Mouse (Mus musculus) heart, embryonic 14.5 days (tissue): ENCODE results near the gene Zbtb12. TPM values are rescaled to one million over a fixed set of nuclear protein-coding genes. Genes with fewer than 3 reads are reported as not detected.
A peak's percentile ranks its signal among the peaks of the same experiment; 100 is the strongest.

Experiments
- ATAC-seq: fragments of 200-750 bp; cut with Nextera tagmentation; 2 replicates; pipeline ENCODE4 v1.8.0; 2017; ENCODE audit warnings: low read depth, moderate TSS enrichment; ENCODE audit not compliant: insufficient number of reproducible peaks, insufficient read depth, low FRiP score
- H3K27ac ChIP-seq, 2 experiments: fragments of 200-500 bp in 1 of 2; fragments of 300-500 bp in 1 of 2; sonication (generic) in 1 of 2; replicated peaks in 1 of 2; 2 replicates each; pipeline ENCODE4 v1.5.1; 2012 to 2014; ENCODE audit warnings: low read depth in 2 of 2, low read length in 2 of 2, control low read depth in 1 of 2, mild to moderate bottlenecking in 1 of 2, mixed read lengths in 1 of 2; ENCODE audit not compliant: control insufficient read depth in 1 of 2, insufficient read depth in 1 of 2
- H3K27me3 ChIP-seq: fragments of 300-500 bp; sonication (generic); 2 replicates; pipeline ENCODE4 v1.6.1; 2014; ENCODE audit warnings: mild to moderate bottlenecking, low read length, control low read depth; ENCODE audit not compliant: control insufficient read depth, insufficient read depth
- H3K36me3 ChIP-seq: fragments of 300-500 bp; sonication (generic); 2 replicates; pipeline ENCODE4 v1.6.1; 2014; ENCODE audit warnings: mild to moderate bottlenecking, control low read depth, low read length, mixed read lengths; ENCODE audit not compliant: control insufficient read depth, insufficient read depth
- H3K4me1 ChIP-seq, 2 experiments: fragments of 200-500 bp in 1 of 2; fragments of 300-500 bp in 1 of 2; sonication (generic) in 1 of 2; 2 replicates each; pipeline ENCODE4 v1.6.1; 2012 to 2014; ENCODE audit warnings: low read length in 2 of 2, control low read depth in 1 of 2, mixed read lengths in 1 of 2; ENCODE audit not compliant: control insufficient read depth in 2 of 2, insufficient read depth in 2 of 2
- H3K4me2 ChIP-seq: fragments of 300-500 bp; sonication (generic); 2 replicates; pipeline ENCODE4 v1.6.1; 2014; ENCODE audit warnings: mild to moderate bottlenecking, low read length
- H3K4me3 ChIP-seq, 2 experiments: fragments of 200-500 bp in 1 of 2; fragments of 300-500 bp in 1 of 2; sonication (generic) in 1 of 2; 2 replicates each; pipeline ENCODE4 v1.5.1; 2012 to 2014; ENCODE audit warnings: low read length in 2 of 2, mild to moderate bottlenecking in 2 of 2, control low read depth in 1 of 2, low read depth in 1 of 2, moderate library complexity in 1 of 2; ENCODE audit not compliant: control insufficient read depth in 1 of 2, insufficient read depth in 1 of 2
- H3K9ac ChIP-seq: fragments of 300-500 bp; sonication (generic); 2 replicates; pipeline ENCODE4 v1.6.1; 2014; ENCODE audit warnings: mild to moderate bottlenecking, low read length
- H3K9me3 ChIP-seq: fragments of 300-500 bp; sonication (generic); 2 replicates; pipeline ENCODE4 v1.6.1; 2016; ENCODE audit warnings: low read length, control low read depth; ENCODE audit not compliant: control insufficient read depth
- WGBS: fragments of 180-500 bp; shearing (Covaris S2); extraction: QIAGEN DNeasy Blood & Tissue Kit; methylation state at CpG from one replicate; pipeline ENCODE4 v1.1.7; 2014; 5-methylcytosine and 5-hydroxymethylcytosine counted together
- polyA plus RNA-seq: library from polyadenylated mRNA; unstranded; fragments of >200 nt; fragmentation: Nextera tagmentation; extraction: Ambion mirVana; gene quantifications from 2 replicates; pipeline ENCODE4 v1.2.1, GENCODE M21; 2014

Zbtb12 gene
- polyA plus RNA-seq, 1 experiment from 2014 or later, result 0.53 TPM

GRCm38 (mm10) chr17:34902895-34903294, 23.6 kb downstream of the Zbtb12 start:
- WGBS, result 93% methylated on average over 9 of the region's 9 CpGs
- H3K9ac ChIP-seq, result no peak overlapping the region

GRCm38 (mm10) chr17:34910982-34911381, 31.7 kb downstream of the Zbtb12 start:
- H3K4me1 ChIP-seq, result peaks cover 3 to 4% of the 10 kb centered on the region in 2 experiments; a peak in 1 of 4 replicates
- WGBS, result 89% methylated on average over 10 of the region's 10 CpGs
- no peaks in the 10 kb centered on the region for H3K27me3 ChIP-seq
- H3K36me3 ChIP-seq, result peaks cover 81% of the 10 kb centered on the region
- no peak overlapping the region for H3K9ac ChIP-seq
- no peaks in the 10 kb centered on the region for H3K9me3 ChIP-seq
- H3K27ac ChIP-seq, result no peak overlapping the region
- H3K4me3 ChIP-seq, result no peak overlapping the region
- no peak overlapping the region for H3K4me2 ChIP-seq
- no peak for ATAC-seq

More at GRCm38 (mm10) chr17:34902895-34903294, 23.6 kb downstream of the Zbtb12 start:
- no peaks in the 10 kb centered on the region for H3K27me3 ChIP-seq
- peaks cover 0 to 6% of the 10 kb centered on the region in 2 experiments; a peak in 2 of 4 replicates for H3K4me1 ChIP-seq
- no peak overlapping the region for H3K27ac ChIP-seq
- H3K4me2 ChIP-seq, result no peak overlapping the region
- H3K4me3 ChIP-seq, result no peak overlapping the region
- H3K36me3 ChIP-seq, result peaks cover 70% of the 10 kb centered on the region
- no peak for ATAC-seq
- no peaks in the 10 kb centered on the region for H3K9me3 ChIP-seq

- no peaks in the 10 kb centered on the region for H3K9me3 ChIP-seq
- H3K27ac ChIP-seq, result no peak overlapping the region
- 49% methylated on average over 5 of the region's 5 CpGs for whole genome bisulfite sequencing
- H3K4me3 ChIP-seq, result no peak overlapping the region
- H3K36me3 ChIP-seq, result peaks cover 71% of the 10 kb centered on the region
- no peaks in the 10 kb centered on the region for H3K27me3 ChIP-seq
- no peak for ATAC-seq
- peaks cover 3 to 4% of the 10 kb centered on the region in 2 experiments; a peak in 1 of 4 replicates for H3K4me1 ChIP-seq
- H3K9ac ChIP-seq, result no peak overlapping the region
- no peak overlapping the region for H3K4me2 ChIP-seq
Observed at GRCm38 (mm10) chr17:34911945-34912351, 32.7 kb downstream of the Zbtb12 start.

GRCm38 (mm10) chr17:34913930-34914665, 34.8 kb downstream of the Zbtb12 start, which contains the start of gene Slc44a4:
Slc44a4 (plus strand) TSS chr17:34914466.
- WGBS, result 38% methylated on average over 18 of the region's 18 CpGs
- ATAC-seq, result no peak

GRCm38 (mm10) chr17:34915410-34915831, 36.1 kb downstream of the Zbtb12 start:
- Histone ChIP-seq H3K4me2 (peak overlapping the region; percentile 35; the same call in 1 of the 2 replicates), H3K4me1 (peaks cover 3 to 4% of the 10 kb centered on the region in 2 experiments; a peak in 1 of 4 replicates), H3K9me3 (no peaks in the 10 kb centered on the region), H3K27ac (no peak overlapping the region), H3K9ac (peak overlapping the region; percentile 34; the same call in 1 of the 2 replicates), H3K36me3 (peaks cover 37% of the 10 kb centered on the region), H3K27me3 (no peaks in the 10 kb centered on the region), H3K4me3 (no peak overlapping the region)
- no peak for ATAC-seq
- 18% methylated on average over 11 of the region's 11 CpGs for WGBS

More at GRCm38 (mm10) chr17:34913930-34914665, 34.8 kb downstream of the Zbtb12 start, which contains the start of gene Slc44a4:
- Histone ChIP-seq H3K4me2 (peak within 1 kb of the TSS; percentile 35; the same call in 1 of the 2 replicates), H3K4me3 (no peak within 1 kb of the TSS), H3K27ac (no peak within 1 kb of the TSS), H3K9me3 (no peaks in the 10 kb centered on the region), H3K27me3 (no peaks in the 10 kb centered on the region), H3K4me1 (peaks cover 3 to 4% of the 10 kb centered on the region in 2 experiments; a peak in 1 of 4 replicates), H3K36me3 (peaks cover 50% of the 10 kb centered on the region), H3K9ac (0 out of 2 replicates have a peak within 1 kb of the TSS, but pooled peaks have one; percentile 34)

- Histone ChIP-seq H3K9ac (no peak overlapping the region), H3K36me3 (peaks cover 28% of the 10 kb centered on the region), H3K27ac (no peak overlapping the region), H3K4me1 (peaks cover 3 to 4% of the 10 kb centered on the region in 2 experiments; a peak in 1 of 4 replicates), H3K4me2 (no peak overlapping the region), H3K9me3 (no peaks in the 10 kb centered on the region), H3K4me3 (no peak overlapping the region), H3K27me3 (no peaks in the 10 kb centered on the region)
- no peak for ATAC-seq
- WGBS, result 92% methylated on average over 5 of the region's 5 CpGs
Observed at GRCm38 (mm10) chr17:34916316-34916715, 37.0 kb downstream of the Zbtb12 start.

GRCm38 (mm10) chr17:34917188-34917587, 37.9 kb downstream of the Zbtb12 start:
- Histone ChIP-seq H3K27ac (no peak overlapping the region), H3K4me1 (peaks cover 3 to 4% of the 10 kb centered on the region in 2 experiments; a peak in 1 of 4 replicates), H3K9ac (no peak overlapping the region), H3K4me2 (no peak overlapping the region), H3K27me3 (no peaks in the 10 kb centered on the region), H3K36me3 (peaks cover 19% of the 10 kb centered on the region), H3K4me3 (no peak overlapping the region), H3K9me3 (no peaks in the 10 kb centered on the region)
- WGBS, result 56% methylated on average over 9 of the region's 9 CpGs
- no peak for ATAC-seq
